ENCODE assay signal across 41 mouse cellular contexts in the genomic region with DNA sequence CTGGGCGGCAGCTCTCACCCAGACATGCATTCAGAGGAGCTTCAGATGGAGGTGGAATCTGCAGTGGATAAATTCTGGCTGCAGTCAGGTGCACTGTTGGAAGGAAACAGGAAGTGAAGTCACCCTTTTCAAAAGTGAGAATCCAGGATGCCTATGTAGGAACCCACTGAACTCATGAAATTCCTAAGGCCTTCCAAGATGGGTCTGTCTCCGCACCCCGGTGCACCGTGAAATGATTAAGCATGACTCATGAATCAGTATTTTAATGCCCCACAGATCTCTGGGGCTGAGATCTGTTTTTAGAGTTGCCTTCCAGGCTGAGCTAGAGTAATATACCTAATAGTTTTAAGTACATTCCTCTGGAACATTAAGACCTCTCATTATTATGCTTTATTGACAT. TPM values are rescaled to one million over a fixed set of nuclear protein-coding genes. Genes with fewer than 3 reads are reported as not detected.
"Had no signal": no experiment of that assay in that cellular context is flagged by ENCODE, and none has a peak within 500 bp of the region (broad histone marks: within the 10 kb centered on the region; RNA-seq: fewer than 3 reads in every experiment).

No protein-coding gene starts in this region.

- H3K4me1 ChIP-seq: heart, embryonic 13.5 days; heart, embryonic 15.5 days; hindbrain, embryonic 12.5 days; intestine, embryonic 15.5 days; limb, embryonic 13.5 days; limb, embryonic 15.5 days; liver, embryonic 12.5 days had no signal

- H3K36me3 ChIP-seq: heart, embryonic 13.5 days; heart, embryonic 15.5 days; hindbrain, embryonic 10.5 days; hindbrain, embryonic 12.5 days; intestine, embryonic 15.5 days; limb, embryonic 13.5 days; limb, embryonic 15.5 days; liver, embryonic 12.5 days had no signal

- H3K4me3 ChIP-seq: heart, adult 2 months; heart, embryonic 13.5 days; heart, embryonic 15.5 days; hindbrain, embryonic 10.5 days; hindbrain, embryonic 12.5 days; intestine, embryonic 15.5 days; layer of hippocampus, adult 2 months; limb, embryonic 13.5 days; limb, embryonic 15.5 days; liver, embryonic 12.5 days had no signal

- H3K9ac ChIP-seq: heart, embryonic 13.5 days; heart, embryonic 15.5 days; hindbrain, embryonic 12.5 days; hindbrain, embryonic 14.5 days; intestine, embryonic 15.5 days; limb, embryonic 13.5 days; limb, embryonic 15.5 days; liver, embryonic 12.5 days; liver, embryonic 14.5 days had no signal

- H3K9me3 ChIP-seq: heart, embryonic 13.5 days; heart, embryonic 15.5 days; hindbrain, embryonic 10.5 days; hindbrain, embryonic 12.5 days; intestine, embryonic 15.5 days; limb, embryonic 13.5 days; limb, embryonic 15.5 days; liver, embryonic 12.5 days had no signal

- ATAC-seq: hindbrain, embryonic 16.5 days; inflammation-experienced regulatory T-cells, adult 6 months; intestine, embryonic 15.5 days; liver, embryonic 12.5 days had no signal

- DNase-seq: gastrocnemius, postnatal 14 days; gastrocnemius, postnatal 36 days; heart, adult 11 months; heart, adult 2 months; heart, postnatal 14 days; heart, postnatal 4 days; kidney, adult 18-20 months; kidney, adult 8-10 months; kidney, postnatal 10 days; kidney, postnatal 25 days; kidney, postnatal 4 days; left cerebral cortex, postnatal 4 days had no signal

- H3K27ac ChIP-seq: heart, adult 2 months; heart, embryonic 13.5 days; heart, embryonic 15.5 days; hindbrain, embryonic 10.5 days; hindbrain, embryonic 12.5 days; hindbrain, embryonic 14.5 days; intestine, embryonic 15.5 days; layer of hippocampus, adult 2 months; limb, embryonic 13.5 days; limb, embryonic 15.5 days; liver, embryonic 12.5 days; liver, embryonic 14.5 days had no signal

- H3K4me2 ChIP-seq: heart, embryonic 11.5 days; heart, embryonic 13.5 days; heart, embryonic 15.5 days; hindbrain, embryonic 12.5 days; hindbrain, embryonic 14.5 days; intestine, embryonic 15.5 days; limb, embryonic 13.5 days; limb, embryonic 15.5 days; liver, embryonic 12.5 days had no signal

- H3K27me3 ChIP-seq: heart, embryonic 13.5 days; heart, embryonic 15.5 days; hindbrain, embryonic 12.5 days; intestine, embryonic 15.5 days; limb, embryonic 13.5 days; limb, embryonic 15.5 days; liver, embryonic 12.5 days had no signal

RNA-seq across cellular contexts. Expression of a gene that starts 0.5 kb away (rescaled TPM):
- total RNA-seq: gastrocnemius, adult 18-20 months; gastrocnemius, adult 8-10 months; gastrocnemius, postnatal 14 days; gastrocnemius, postnatal 36 days; heart, adult 2 months; heart, postnatal 14 days; heart, postnatal 4 days; layer of hippocampus, adult 2 months; layer of hippocampus, postnatal 10 days; layer of hippocampus, postnatal 25 days; left cerebral cortex, adult 18-20 months; left cerebral cortex, adult 8-10 months; left cerebral cortex, postnatal 10 days; left cerebral cortex, postnatal 25 days; left cerebral cortex, postnatal 4 days; liver, adult 2 months had no signal
- polyA plus RNA-seq: gonadal fat pad, adult 2 months; heart, adult 2 months; heart, embryonic 11.5 days; heart, embryonic 13.5 days; heart, embryonic 15.5 days; heart, postnatal 0 days; hindbrain, embryonic 10.5 days; hindbrain, embryonic 12.5 days; hindbrain, embryonic 14.5 days; hindbrain, embryonic 16.5 days; inflammation-experienced regulatory T-cells, adult 6 months; intestine, embryonic 15.5 days; kidney, embryonic 14.5 days; kidney, embryonic 16.5 days; limb, embryonic 11.5 days; limb, embryonic 13.5 days; limb, embryonic 15.5 days; liver, adult 2 months; liver, embryonic 12.5 days; liver, embryonic 14.5 days; liver, embryonic 16.5 days had no signal

RNA-seq across cellular contexts. Expression of a gene that starts 6.5 kb away (rescaled TPM):
- total RNA-seq: gastrocnemius, adult 18-20 months; gastrocnemius, adult 8-10 months; gastrocnemius, postnatal 14 days; gastrocnemius, postnatal 36 days; heart, adult 2 months; heart, postnatal 14 days; heart, postnatal 4 days; layer of hippocampus, adult 2 months; layer of hippocampus, postnatal 10 days; layer of hippocampus, postnatal 25 days; left cerebral cortex, adult 18-20 months; left cerebral cortex, adult 8-10 months; left cerebral cortex, postnatal 10 days; left cerebral cortex, postnatal 25 days; left cerebral cortex, postnatal 4 days; liver, adult 2 months had no signal
- polyA plus RNA-seq: gonadal fat pad, adult 2 months; heart, adult 2 months; heart, embryonic 11.5 days; heart, embryonic 13.5 days; heart, embryonic 15.5 days; heart, postnatal 0 days; hindbrain, embryonic 10.5 days; hindbrain, embryonic 12.5 days; hindbrain, embryonic 14.5 days; hindbrain, embryonic 16.5 days; inflammation-experienced regulatory T-cells, adult 6 months; intestine, embryonic 15.5 days; kidney, embryonic 14.5 days; kidney, embryonic 16.5 days; limb, embryonic 11.5 days; limb, embryonic 13.5 days; limb, embryonic 15.5 days; liver, adult 2 months; liver, embryonic 12.5 days; liver, embryonic 14.5 days; liver, embryonic 16.5 days had no signal

RNA-seq across cellular contexts. Expression of a gene that starts 9.2 kb away (rescaled TPM):
- total RNA-seq: gastrocnemius, adult 18-20 months; gastrocnemius, adult 8-10 months; gastrocnemius, postnatal 14 days; gastrocnemius, postnatal 36 days; heart, adult 2 months; heart, postnatal 14 days; heart, postnatal 4 days; layer of hippocampus, adult 2 months; layer of hippocampus, postnatal 10 days; layer of hippocampus, postnatal 25 days; left cerebral cortex, adult 18-20 months; left cerebral cortex, adult 8-10 months; left cerebral cortex, postnatal 10 days; left cerebral cortex, postnatal 25 days; left cerebral cortex, postnatal 4 days; liver, adult 2 months had no signal
- polyA plus RNA-seq: gonadal fat pad, adult 2 months; heart, adult 2 months; heart, embryonic 11.5 days; heart, embryonic 13.5 days; heart, embryonic 15.5 days; heart, postnatal 0 days; hindbrain, embryonic 10.5 days; hindbrain, embryonic 12.5 days; hindbrain, embryonic 14.5 days; hindbrain, embryonic 16.5 days; inflammation-experienced regulatory T-cells, adult 6 months; intestine, embryonic 15.5 days; kidney, embryonic 14.5 days; kidney, embryonic 16.5 days; limb, embryonic 11.5 days; limb, embryonic 13.5 days; limb, embryonic 15.5 days; liver, adult 2 months; liver, embryonic 12.5 days; liver, embryonic 14.5 days; liver, embryonic 16.5 days had no signal

RNA-seq across cellular contexts. Expression of a gene that starts 15.4 kb away (rescaled TPM):
- total RNA-seq: gastrocnemius, adult 18-20 months; gastrocnemius, adult 8-10 months; gastrocnemius, postnatal 14 days; gastrocnemius, postnatal 36 days; heart, adult 2 months; heart, postnatal 14 days; heart, postnatal 4 days; layer of hippocampus, adult 2 months; layer of hippocampus, postnatal 10 days; layer of hippocampus, postnatal 25 days; left cerebral cortex, adult 18-20 months; left cerebral cortex, adult 8-10 months; left cerebral cortex, postnatal 10 days; left cerebral cortex, postnatal 25 days; left cerebral cortex, postnatal 4 days; liver, adult 2 months had no signal
- polyA plus RNA-seq: gonadal fat pad, adult 2 months; heart, adult 2 months; heart, embryonic 11.5 days; heart, embryonic 13.5 days; heart, embryonic 15.5 days; heart, postnatal 0 days; hindbrain, embryonic 10.5 days; hindbrain, embryonic 12.5 days; hindbrain, embryonic 14.5 days; hindbrain, embryonic 16.5 days; inflammation-experienced regulatory T-cells, adult 6 months; intestine, embryonic 15.5 days; kidney, embryonic 14.5 days; kidney, embryonic 16.5 days; limb, embryonic 11.5 days; limb, embryonic 13.5 days; limb, embryonic 15.5 days; liver, adult 2 months; liver, embryonic 12.5 days; liver, embryonic 14.5 days; liver, embryonic 16.5 days had no signal

RNA-seq across cellular contexts. Expression of a gene that starts 24.4 kb away (rescaled TPM):
- total RNA-seq: gastrocnemius, adult 18-20 months; gastrocnemius, adult 8-10 months; gastrocnemius, postnatal 14 days; gastrocnemius, postnatal 36 days; heart, adult 2 months; heart, postnatal 14 days; heart, postnatal 4 days; layer of hippocampus, adult 2 months; layer of hippocampus, postnatal 10 days; layer of hippocampus, postnatal 25 days; left cerebral cortex, adult 18-20 months; left cerebral cortex, adult 8-10 months; left cerebral cortex, postnatal 10 days; left cerebral cortex, postnatal 25 days; left cerebral cortex, postnatal 4 days; liver, adult 2 months had no signal
- polyA plus RNA-seq: gonadal fat pad, adult 2 months; heart, adult 2 months; heart, embryonic 11.5 days; heart, embryonic 13.5 days; heart, embryonic 15.5 days; heart, postnatal 0 days; hindbrain, embryonic 10.5 days; hindbrain, embryonic 12.5 days; hindbrain, embryonic 14.5 days; hindbrain, embryonic 16.5 days; inflammation-experienced regulatory T-cells, adult 6 months; intestine, embryonic 15.5 days; kidney, embryonic 14.5 days; kidney, embryonic 16.5 days; limb, embryonic 11.5 days; limb, embryonic 13.5 days; limb, embryonic 15.5 days; liver, adult 2 months; liver, embryonic 12.5 days; liver, embryonic 14.5 days; liver, embryonic 16.5 days had no signal
